Mouse (Mus musculus) kidney, adult 9 months (tissue): Measurements from ENCODE around the gene Tspan11.

Experiments used
- DNase-seq: peaks from one replicate; pipeline ENCODE4 v3.0.0; 2022

Tspan11 gene

DNA sequence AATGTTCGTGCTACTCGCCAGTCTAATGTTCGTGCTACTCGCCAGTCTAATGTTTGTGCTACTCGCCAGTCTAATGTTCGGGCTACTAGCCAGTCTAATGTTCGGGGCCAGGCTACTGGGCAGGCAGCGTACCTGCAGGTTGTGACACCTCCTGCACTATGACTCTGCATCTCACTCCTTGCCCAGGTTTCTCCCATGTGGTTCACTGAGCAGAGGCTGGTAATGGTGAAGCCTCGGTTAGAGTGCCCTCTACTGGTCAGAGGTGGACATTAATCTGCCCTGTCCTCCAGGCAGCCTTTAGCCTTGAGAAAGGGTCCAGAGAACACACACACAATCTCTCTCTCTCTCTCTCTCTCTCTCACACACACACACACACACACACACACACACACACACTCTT is 58.3 kb downstream of the Tspan11 start:
- DNase-seq: peak; percentile 72

DNA sequence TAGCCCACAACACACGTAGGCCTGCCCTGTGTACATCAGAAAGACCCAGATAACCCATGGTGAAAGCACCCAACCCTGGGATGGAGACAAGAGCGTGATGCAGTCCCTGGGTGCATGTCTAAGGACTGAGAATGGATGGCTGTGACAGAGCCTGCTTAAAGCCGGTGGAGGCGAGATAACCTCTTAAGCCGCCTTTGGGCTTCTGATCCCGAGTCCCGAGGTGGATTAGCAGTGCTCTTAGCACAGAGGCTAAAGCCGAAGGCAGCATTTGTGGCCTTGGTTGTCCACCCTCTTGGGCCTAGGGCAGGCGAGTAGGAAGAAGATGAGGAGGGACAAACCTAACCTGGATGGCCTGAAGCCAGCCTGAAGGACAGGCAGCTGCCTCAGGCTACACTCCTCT is 61.3 kb downstream of the Tspan11 start:
- DNase-seq: no peak

DNA sequence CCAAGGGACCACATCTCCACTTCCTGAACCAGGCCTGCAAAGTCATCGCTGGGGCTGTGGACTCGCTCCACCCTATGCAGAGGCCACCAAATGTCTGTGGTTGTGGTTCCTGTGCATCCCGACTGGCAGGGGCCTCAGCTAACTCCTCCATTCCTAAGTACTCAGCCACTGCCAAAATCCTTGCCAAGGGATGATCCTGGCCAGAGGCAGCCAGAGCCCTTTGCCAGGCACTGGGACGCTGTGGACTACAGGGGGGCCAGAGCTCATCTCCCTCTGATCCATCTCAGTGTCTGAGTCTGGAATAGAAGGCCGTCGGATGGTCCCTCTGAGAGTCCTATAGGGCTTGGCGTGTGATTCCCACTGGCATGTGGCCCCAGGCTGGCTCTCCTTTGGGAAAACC is 62.5 kb downstream of the Tspan11 start:
- no peak for DNase-seq

DNA sequence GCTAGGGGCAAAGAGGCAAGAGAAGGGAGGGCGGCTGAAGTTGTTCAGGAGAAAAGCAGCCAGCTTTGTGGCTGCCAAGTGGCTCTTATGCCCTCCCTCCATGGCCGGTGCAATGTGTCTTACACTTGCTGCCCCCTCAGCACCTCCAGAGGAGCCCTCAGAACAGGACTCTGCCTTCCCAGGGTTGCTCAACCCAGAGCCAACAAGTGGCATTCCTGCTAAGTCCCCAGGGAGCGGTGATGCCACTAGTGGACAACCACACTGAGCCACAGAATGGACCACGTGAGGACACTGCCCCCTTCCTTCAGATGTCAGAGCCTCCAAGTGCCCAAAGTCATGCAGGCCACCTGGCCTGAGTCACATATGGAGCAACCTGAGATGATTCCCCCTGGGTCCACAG is 65.7 kb downstream of the Tspan11 start:
- no peak for DNase-seq

DNA sequence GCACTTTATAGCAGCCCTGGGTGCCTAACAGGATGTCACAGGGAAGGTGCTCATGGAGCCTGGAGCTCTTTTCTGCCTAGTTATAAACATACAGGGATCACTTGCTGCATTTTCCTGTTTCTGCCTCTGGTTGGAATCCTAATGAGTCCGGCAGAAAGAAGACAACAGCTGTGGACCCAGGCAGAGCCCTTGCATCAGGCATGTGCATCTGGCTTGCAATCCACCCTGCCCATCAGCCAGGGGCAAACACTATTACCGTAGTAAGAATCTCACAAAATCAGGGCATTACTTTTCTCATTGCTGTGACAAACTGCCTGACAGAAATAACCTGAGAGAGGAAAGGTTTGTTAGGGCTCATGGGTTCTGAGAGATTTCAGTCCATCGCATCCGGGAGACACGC is 68.8 kb downstream of the Tspan11 start:
- no peak for DNase-seq

DNA sequence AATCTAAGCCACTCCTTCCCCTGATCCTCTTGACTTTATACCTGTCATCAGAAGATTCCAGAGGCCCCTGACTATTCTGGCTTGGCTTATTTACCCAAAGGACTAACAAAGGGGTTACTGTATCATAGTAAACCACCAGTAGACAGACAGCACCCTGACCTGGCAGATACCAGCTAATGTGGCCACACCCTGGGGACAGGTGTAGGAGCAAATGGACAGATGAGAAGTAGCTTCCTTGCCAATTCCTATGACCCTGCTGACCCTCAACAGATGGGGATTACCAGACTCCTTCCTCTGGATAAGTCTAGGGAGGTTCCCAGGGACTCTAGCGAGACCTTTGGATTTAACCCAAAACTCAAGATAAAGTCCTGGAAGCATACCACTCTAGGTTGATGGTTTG is 72.8 kb downstream of the Tspan11 start:
- no peak for DNase-seq

DNA sequence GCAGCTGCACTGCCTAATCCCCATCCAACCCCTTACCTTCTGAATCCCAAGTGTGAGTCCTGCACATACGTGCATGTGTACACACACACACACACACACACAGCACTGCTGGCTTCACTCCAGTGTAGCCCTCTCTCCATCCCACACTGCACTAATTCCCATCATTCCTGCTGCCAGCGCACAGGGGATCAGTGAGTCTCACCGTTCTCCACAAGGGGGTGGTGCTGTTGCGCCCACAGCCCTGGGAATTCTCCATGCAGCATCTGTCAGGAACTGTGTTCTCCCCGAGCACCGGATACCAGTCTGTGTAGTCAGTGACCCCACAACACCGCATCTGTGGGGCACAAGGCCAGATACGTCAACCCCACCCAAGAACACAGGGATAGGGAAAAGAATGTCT is 78.1 kb downstream of the Tspan11 start:
- DNase-seq: no peak

DNA sequence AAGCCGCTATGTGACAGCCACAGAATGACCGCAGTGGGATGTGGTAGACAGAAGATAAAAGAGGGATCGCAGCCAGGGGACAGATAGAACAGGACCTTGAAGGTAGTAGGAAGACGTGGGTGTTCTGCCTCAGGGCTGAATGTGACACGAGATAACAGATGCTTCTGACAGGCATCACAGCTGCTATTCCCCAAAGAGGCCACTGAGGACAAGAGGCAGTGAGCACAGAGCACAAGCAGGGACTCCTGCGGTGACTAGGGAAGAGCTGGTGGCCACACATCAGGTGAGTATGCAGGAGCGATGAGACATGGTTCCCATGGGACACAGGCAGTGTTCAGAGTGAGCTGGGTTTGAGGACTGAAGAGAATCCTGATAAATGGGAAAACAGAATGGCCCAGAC is 82.3 kb downstream of the Tspan11 start:
- no peak for DNase-seq

DNA sequence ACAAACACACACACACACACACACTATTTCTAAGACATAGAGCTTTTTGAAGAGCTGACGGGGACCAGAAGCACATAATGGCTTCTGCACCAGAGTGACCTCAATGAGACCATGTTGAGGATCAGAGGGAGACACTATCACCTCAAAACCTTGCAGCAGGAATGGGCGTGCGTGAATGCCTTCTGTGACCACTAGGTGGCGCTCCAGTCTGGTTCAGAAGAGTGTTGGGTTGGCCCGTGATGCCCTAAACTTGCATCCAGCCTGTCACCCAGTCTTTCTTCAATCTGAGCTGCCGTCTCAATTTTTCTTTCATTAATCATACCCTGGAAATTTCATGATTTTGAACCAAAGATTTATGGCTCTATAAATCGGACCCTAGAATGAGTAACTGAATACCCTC is 82.7 kb downstream of the Tspan11 start:
- peak; percentile 76 for DNase-seq

DNA sequence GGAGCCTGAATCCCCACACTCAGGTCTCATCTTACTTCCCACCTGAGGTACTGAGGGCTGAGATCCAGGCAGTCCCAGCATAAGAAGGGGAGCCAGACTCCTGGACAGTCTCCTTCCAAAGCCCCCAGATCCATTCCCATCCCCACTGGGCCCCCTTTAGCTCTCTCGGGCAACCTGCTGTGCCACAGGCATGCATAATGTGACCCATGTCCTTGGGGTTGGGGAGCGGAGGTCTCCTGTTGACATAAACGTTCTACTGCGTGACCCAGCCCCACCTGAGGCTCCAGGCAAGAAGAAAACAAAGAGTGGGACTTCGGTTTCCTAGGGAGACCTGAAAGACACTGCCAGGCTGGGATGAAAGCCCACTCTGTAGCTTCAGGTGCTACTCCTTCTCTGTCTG is 83.5 kb downstream of the Tspan11 start:
- DNase-seq: no peak

DNA sequence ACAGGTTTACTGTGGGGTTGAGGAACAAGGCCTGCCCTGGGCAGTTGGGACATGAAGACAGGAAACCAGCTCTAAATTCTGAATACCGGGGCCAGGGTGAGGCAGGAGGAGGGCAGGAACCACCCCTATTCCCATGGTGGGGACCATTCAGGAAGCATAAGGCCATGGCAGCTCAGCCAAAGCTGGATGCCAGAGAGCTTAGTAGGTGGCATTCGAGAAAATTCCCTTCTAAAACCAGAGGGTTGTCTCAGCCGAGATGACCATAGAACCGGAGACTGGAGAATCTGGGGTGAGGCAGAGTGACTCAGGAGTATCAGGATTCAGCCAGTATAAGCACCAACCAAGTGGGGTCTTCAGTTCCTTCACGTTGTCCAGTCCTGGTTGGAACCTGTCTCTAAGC is 84.5 kb downstream of the Tspan11 start:
- DNase-seq: no peak

DNA sequence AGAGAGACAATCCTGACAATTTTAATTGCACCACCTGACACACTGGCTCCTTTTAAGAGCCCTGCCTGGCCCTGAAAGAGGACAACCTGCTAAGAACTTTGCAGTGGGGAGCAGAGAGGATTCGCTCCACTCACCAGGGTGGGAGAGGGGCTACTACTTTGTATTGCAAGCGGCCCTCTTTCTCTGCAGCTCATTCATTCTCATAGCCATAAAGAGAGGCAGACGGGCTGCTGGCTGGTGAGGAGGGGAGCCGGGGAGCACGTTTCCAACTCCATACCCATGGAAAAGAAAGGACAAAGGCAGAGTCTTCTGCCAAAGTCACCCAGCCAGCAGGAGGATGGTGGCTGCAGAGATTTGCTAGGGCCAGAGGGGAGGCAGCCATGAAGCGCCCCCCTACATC is 86.2 kb downstream of the Tspan11 start:
- no peak for DNase-seq

DNA sequence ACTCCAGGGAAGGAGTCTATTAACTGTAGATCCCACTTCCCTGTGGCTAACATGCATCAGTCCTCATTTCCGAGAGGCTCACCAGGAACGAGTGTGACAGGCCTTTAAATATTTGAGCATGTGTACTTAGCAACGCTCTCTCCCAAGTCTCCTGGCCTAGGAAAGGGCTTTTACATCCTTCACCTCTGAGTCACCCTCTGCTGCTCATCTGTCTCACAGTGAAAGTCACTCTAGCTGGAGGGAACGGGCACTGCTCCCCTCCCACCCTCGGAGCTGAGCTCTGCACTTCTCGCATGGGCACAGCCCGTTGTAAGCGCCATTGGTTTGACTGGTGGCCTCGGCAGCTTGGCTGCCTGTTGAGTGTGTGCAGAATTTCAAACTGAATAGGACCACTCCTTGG is 86.6 kb downstream of the Tspan11 start:
- DNase-seq: no peak

DNA sequence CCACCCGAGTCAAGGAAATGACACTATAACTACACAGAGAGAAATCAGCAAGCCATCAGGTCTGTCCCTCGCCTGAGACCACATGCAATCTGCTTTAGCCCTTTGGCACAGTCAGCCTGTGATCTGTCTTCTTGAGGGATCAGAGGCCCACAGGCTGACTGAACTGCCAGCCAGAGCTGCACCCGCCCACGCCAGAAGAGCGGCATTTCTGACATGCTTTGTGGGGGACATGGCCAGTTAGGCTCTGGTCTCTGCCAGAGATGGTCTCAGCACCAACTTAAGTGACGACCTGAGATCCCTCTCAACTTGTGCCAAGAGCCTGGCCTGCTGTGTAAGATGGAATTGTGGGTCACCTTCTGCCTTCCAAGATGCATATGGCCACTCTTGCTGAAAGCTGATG is 89.3 kb downstream of the Tspan11 start:
- no peak for DNase-seq

DNA sequence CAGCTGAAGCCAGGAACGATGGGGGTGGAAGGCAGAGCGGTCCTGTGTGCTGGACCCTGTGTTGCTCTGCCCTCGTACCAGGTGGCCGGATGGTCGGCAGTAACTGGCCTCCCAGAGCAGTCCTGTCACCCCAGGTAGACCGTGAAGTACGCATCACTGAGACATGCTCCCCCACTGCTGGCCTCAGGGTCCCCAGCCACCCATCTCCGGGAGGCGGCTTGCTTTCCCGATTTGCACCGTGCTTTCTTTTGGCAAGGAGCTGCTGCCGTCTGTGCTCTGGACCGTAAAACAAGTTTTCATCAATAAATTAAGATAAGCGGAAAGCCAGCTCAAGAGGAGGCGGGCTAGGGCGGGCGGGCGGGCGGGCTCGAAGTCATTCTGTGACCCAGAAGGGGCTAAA is 91.6 kb downstream of the Tspan11 start:
- no peak for DNase-seq

DNA sequence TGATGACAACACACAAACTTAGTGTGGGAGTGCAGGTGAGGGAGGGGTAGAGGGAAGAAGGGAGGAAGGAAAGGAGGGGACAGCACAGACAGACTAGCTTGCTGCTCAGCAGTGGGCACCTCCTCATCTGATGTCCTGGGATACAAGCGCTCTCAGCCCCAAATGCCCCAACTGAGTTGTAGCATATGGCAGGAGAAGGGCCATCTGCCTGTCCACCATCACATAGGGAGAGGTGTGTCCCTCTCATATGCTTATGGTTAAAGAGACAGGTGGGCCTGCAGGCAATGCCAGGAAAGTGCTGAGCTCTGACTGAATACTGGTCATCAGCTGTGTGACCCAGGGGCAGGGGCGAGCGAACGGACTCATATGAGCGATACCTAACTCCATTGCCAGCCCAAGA is 92.4 kb downstream of the Tspan11 start:
- no peak for DNase-seq

DNA sequence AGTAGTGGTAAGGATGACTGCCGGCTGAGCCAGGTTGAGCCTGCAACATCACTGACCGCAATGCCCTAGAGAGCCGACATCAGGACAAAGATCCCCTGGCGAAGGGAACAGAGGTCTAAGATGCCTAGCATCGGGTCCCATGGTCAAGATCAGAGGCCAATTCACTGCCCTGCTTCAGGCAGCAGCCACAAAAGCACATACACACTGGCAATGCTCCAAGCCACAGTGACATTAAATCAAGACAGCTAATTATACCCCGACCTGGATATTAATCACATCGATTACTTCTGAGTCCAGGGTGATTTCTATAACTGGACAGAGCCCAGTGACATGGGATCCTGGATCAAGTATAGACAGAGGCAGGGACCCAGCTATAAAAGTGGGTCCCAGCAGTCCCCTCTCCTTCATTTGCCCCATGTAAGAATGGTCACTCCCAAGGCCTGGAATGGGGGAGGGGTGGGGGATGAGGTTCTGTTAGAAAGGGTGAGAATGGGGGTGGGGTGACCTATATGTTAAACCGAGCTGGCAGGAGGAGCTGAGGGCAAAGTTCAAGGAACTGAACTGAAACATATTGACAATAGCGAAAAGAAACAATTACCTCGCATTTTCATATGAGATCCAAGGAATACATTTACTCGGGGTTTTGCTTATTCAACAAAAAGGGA is 93.1 kb downstream of the Tspan11 start:
- no peak for DNase-seq

DNA sequence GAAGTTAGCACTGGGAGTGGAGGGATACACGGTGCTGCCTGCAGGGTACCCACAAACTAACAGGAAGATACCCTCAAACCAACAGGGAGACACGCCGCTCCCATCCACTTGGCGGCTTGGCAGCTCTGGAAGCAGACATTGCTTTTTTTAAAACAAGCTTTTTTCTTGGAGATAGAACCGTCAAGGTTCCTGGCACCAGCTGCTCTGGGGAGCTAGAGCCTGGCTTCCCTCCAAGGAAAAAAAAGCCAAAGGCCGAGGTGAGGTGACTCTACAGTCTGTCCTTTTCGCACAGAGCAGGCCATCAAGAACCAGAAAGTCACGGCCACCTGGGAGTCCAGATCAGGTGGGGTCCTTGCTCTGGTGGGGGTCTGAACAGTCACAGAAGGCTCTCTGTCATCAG is 93.8 kb downstream of the Tspan11 start:
- peak; percentile 60 for DNase-seq

DNA sequence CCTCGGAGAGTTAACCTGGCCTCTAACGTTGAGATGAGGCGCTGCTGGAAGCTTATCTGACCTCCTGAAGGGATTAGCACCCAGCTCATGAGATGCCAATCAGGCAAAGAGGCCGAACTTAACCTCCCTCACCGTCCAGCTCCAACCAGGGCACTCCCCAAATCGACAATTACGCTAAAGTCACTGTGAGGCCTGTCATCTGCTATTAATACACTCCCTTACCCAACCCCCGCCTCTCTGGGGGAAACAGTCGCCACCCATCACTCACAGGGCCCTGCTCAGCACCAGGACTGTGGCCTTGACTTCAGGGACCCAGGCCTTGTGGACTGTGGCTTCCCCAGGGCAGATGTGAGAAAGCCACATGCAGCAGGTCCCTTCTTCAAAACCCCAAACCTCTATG is 99.0 kb downstream of the Tspan11 start:
- no peak for DNase-seq

DNA sequence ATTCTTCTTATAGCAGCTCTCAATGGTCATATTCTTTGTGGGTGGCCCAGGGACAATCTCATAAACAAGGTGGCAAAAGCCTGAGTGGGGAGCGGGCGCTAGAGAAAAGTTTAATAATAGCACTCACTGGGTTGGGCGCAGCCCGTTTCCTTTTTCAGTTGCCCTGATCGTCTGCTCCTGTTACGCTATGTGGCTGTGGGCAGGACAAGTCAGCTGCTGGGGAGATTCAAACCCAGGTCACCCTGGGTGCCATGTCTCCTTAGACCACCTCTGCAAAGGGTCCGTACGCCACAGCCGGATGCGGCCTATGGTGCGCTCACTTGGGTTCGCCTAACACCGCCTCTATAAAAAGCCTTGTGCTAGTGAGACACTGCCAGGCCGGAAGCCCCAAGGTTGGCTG is 100.0 kb downstream of the Tspan11 start:
- no peak for DNase-seq

DNA sequence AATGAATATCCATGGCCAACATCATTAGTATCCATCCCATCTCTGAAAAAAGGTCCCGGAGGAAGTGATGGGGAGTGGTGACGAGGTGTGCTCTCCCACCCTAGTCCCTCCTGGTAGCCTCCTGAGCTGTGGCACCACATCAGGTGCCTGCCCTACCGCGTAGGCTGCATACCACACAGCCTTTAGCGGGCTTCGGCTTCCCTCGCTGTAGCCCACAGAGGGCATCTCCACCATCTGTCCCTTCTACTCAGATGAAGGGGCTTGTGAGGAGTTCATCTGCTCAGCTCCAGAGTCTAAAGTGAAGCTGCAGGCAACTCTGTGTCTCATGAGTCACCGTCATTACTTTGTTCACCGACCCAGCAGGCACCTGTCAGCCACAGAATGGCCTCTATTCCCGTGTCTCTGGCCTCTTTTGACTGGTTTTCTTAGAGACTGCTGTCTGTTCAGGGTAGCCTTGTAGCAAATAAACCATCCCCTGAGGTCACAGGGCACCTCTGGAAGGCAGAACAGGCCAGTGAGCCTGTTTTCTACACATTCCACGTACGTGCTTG is 101.6 kb downstream of the Tspan11 start:
- DNase-seq: no peak

DNA sequence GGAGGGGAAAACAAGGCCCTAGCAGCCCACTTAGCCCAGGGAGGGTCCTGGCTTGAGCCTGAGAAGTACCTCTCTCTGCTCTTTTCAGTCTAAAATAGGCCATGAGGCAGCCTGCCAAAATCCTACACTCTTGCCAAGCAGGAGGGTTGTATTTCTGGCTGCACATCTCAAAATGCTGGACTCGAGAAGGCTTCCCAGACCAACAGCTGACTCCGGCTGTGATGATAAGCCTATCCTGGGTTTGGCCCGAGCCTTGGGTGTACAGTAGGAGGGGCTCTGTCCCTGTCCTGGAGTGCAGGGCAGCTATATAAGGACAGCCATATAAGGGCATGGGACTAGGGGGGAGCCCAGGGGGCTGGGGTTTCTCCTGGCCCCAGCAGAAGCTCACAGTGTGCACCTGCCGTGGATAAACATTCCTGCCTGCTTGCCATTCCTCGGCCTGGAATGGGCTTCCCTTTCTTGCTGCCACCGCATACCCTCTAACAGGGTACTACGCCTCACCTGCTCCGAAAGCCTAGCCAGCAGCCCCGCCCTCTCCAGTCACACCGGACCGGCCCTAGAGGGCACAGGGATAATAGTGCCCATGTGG is 102.3 kb downstream of the Tspan11 start:
- peak; percentile 50 for DNase-seq

DNA sequence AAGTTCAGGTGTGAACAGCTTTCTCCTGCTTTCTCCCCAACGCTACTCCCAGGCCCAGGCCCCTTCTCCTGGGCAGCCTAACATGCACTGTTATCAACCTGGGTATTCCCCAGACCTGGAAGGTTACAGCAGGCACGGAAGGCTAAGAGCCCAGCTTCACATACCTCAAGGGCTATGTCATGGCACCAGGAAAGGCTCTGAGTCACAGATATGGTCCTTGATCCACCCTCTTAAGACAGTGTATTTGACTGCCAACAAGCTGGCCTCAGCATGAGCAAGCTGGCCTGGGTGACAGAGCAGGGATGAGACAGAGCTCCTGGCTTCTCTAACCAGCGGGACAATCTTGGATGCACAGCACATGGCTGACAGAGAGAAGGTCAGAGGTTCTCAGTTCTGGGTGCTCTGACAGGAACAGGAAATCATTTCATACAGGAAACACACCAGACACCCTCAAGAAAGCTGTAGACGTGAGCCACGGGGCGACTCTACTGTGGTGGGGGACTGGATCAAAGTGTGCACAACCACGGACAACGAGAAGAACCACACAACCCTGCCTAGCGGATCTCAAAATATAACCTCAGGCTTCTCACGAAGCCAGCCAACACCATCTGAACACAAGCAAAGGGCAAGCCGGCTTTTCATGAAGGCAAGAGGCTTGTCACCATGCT is 104.3 kb downstream of the Tspan11 start:
- DNase-seq: no peak

DNA sequence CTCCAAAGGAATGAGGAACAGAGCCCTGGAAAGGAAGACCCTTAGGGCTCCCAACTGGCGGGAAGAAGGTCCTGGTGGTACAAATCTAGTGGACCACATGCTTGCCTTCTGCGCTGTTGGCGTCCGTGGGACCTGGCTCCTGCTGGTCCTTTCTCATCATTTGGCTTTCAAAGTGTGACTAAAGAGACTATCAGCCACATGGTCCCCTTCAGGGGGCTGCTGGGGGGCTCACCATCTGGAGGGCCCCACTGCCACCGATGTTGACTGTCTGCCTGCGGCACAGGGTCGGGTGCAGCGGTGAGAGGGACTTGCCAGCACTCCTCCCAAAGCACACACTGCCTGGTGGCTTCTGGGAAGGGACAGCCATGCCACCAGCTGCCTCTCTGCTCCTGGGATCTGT is 105.6 kb downstream of the Tspan11 start:
- no peak for DNase-seq

DNA sequence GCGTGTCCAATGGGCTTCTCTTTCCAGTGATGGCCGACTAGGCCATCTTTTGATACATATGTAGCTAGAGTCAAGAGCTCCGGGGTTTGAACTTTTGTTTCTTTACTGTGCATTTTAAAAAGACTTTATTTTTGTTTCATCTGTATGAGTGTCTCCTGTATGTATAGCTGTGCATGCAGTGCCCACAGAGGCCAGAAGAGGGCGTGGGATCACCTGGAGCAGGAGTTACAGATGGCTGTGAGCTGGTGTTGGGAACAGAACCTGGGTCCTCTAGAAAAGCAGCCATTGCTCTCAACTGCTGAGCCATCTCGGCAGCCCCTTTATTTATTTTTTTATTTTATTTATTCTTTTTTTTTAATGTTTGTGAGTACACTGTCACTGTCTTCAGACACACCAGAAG is 109.5 kb downstream of the Tspan11 start:
- no peak for DNase-seq
